Mouse (Mus musculus) liver, postnatal 0 days (tissue): ENCODE measurements around the gene Sp2.

Experiments used
- CTCF ChIP-seq: sonication (generic); IDR thresholded peaks from 2 replicates; pipeline ENCODE4 v1.5.1; 2016; ENCODE audit warnings: antibody characterized with exemption, low read depth
- EP300 ChIP-seq: IDR thresholded peaks from 2 replicates; pipeline ENCODE4 v1.6.1; 2016; ENCODE audit warnings: antibody characterized with exemption, low read depth, mild to moderate bottlenecking

GRCm38 (mm10) chr11:96979329-96979728 lies 3.4 kb downstream of the Sp2 start:
- TF ChIP-seq CTCF (no peak), EP300 (no peak)
